Mouse (Mus musculus): Measurements from ENCODE around the gene Il12a. TPM values are rescaled to one million over a fixed set of nuclear protein-coding genes. Genes with fewer than 3 reads are reported as not detected.

Il12a gene
- not detected in 2 replicates for polyA plus RNA-seq (2015; fragmentation: Nextera tagmentation; extraction: Ambion mirVana)

GRCm38 (mm10) chr3:68690344-68690743, at the start of gene Il12a:
TSS of gene Il12a (plus strand) at chr3:68690644.
- Histone ChIP-seq H3K9me3 (no peaks in the 10 kb centered on the region), H3K4me3 (no peak within 1 kb of the TSS), H3K36me3 (no peaks in the 10 kb centered on the region), H3K4me1 (replicated peaks) (peaks cover 18% of the 10 kb centered on the region), H3K27me3 (no peaks in the 10 kb centered on the region), H3K27ac (no peak within 1 kb of the TSS), H3K4me2 (no peak within 1 kb of the TSS), H3K9ac (no peak within 1 kb of the TSS)
- WGBS: 89% methylated on average over 4 of the region's 4 CpGs
- no peak for ATAC-seq (ENCODE audit: low FRiP score)

DNA sequence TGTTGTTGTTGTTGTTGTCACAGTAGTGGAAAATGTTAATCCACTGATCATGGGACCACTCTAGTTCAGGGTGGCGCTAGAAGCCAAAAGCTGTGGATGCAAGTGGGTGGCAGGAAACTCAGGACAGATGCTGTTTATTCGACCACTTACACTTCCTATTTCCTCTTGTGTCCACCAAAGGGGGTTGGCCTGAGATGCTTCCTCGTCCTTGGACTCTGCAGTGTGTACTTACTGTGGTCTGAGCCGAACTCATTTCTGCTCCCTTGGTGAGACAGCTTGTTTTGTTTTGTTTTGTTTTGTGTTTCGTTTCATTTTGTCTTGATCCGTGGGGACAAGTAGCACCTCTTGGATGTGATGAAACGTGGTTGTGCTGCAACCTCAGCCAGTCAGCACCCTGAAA, 47.5 kb upstream of the Il12a start:
- no peak overlapping the region for H3K4me2 ChIP-seq
- H3K27ac ChIP-seq: no peak overlapping the region
- H3K9me3 ChIP-seq: peaks cover 3% of the 10 kb centered on the region; the same call in 1 of the 2 replicates
- H3K36me3 ChIP-seq: no peaks in the 10 kb centered on the region
- no peaks in the 10 kb centered on the region for H3K27me3 ChIP-seq
- no peak overlapping the region for H3K9ac ChIP-seq
- ATAC-seq (ENCODE audit: low FRiP score): no peak
- no peak overlapping the region for H3K4me3 ChIP-seq
- 85% methylated on average over 7 of the region's 7 CpGs for WGBS
- 0 out of 2 replicates have a peak, but pooled peaks cover 3% of the 10 kb centered on the region for H3K4me1 ChIP-seq (replicated peaks)

- Histone ChIP-seq H3K4me2 (no peak overlapping the region), H3K27ac (no peak overlapping the region), H3K4me1 (replicated peaks) (no peaks in the 10 kb centered on the region), H3K9me3 (peaks cover 3% of the 10 kb centered on the region; the same call in 1 of the 2 replicates), H3K27me3 (no peaks in the 10 kb centered on the region), H3K4me3 (no peak overlapping the region), H3K9ac (no peak overlapping the region), H3K36me3 (no peaks in the 10 kb centered on the region)
- WGBS: 91% methylated on average over 6 of the region's 6 CpGs
- ATAC-seq (ENCODE audit: low FRiP score): no peak
These were observed 43.9 kb upstream of the Il12a start for GRCm38 (mm10) chr3:68646387-68647130.

DNA sequence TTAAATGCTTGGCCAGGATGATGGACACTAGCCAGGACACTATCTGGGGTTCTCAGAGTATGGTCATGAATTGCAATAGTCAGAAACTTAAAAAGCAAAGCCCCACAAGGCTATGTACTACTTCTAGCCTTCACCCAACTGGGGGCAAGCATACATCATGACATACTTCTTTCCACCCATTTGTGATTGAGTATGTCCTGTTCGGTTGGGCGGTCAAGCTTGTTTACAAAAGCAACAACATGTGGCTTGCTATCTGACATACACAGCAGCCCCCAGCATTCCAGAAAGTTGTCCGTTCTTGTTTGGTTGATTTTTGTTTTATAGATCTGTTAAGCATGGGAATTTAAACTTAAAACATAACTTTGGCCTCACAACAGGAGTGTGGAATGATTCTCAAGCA, 43.2 kb upstream of the Il12a start:
- WGBS: 98% methylated on average over 3 of the region's 3 CpGs

GRCm38 (mm10) chr3:68650251-68650650, 40.2 kb upstream of the Il12a start:
- Histone ChIP-seq H3K9me3 (no peaks in the 10 kb centered on the region), H3K27ac (no peak overlapping the region), H3K4me3 (no peak overlapping the region), H3K4me2 (no peak overlapping the region), H3K27me3 (no peaks in the 10 kb centered on the region), H3K9ac (no peak overlapping the region), H3K36me3 (no peaks in the 10 kb centered on the region), H3K4me1 (replicated peaks) (no peaks in the 10 kb centered on the region)
- 96% methylated on average over 3 of the region's 3 CpGs for WGBS
- ATAC-seq (ENCODE audit: low FRiP score): no peak

More for the DNA sequence above, 43.2 kb upstream of the Il12a start:
- no peak overlapping the region for H3K4me2 ChIP-seq
- no peak overlapping the region for H3K9ac ChIP-seq
- no peaks in the 10 kb centered on the region for H3K4me1 ChIP-seq (replicated peaks)
- peaks cover 3% of the 10 kb centered on the region; the same call in 1 of the 2 replicates for H3K9me3 ChIP-seq
- no peak for ATAC-seq (ENCODE audit: low FRiP score)
- no peak overlapping the region for H3K4me3 ChIP-seq
- no peak overlapping the region for H3K27ac ChIP-seq
- no peaks in the 10 kb centered on the region for H3K27me3 ChIP-seq
- H3K36me3 ChIP-seq: no peaks in the 10 kb centered on the region

DNA sequence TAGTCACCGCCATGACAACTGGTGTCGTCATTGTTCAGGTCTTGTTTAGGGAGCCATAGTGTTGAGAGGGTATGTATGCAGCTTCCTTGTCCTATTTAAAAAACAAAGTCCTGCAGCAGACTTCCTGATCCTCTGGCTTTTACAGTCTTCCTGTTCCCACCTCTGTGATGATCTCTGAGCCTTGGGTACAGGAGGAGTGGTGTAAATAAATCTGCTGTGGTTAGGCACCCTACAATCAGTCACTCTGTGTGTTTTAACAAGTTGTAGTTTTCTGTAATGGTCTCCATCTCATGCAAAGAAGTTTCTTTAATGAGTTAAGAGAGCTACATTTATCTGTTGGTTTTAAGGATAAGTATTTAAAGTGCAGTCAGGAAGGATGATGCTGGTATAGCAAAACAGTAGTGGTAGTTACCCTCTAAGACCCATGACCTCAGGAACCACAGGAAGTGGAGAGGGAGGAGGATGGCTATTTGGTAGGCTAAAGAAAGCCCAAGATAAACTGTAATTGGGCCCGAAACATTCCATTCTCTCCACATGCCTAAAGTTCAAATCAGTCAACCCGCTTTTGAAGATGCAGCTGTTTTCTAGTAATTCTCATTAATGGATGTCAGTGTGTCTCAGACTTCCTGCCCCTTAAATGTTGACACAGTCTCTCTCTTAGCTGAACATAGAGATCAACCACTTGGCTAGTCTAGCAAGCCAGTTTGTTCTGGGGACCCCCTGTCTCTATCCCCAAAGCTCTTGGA, 33.7 kb upstream of the Il12a start:
- ATAC-seq (ENCODE audit: low FRiP score): no peak
- Histone ChIP-seq H3K27ac (no peak overlapping the region), H3K4me3 (no peak overlapping the region), H3K4me2 (no peak overlapping the region), H3K9ac (no peak overlapping the region), H3K4me1 (replicated peaks) (no peaks in the 10 kb centered on the region), H3K27me3 (no peaks in the 10 kb centered on the region), H3K9me3 (no peaks in the 10 kb centered on the region), H3K36me3 (no peaks in the 10 kb centered on the region)
- WGBS: 92% methylated on average over 4 of the region's 4 CpGs

- Histone ChIP-seq H3K36me3 (no peaks in the 10 kb centered on the region), H3K27me3 (no peaks in the 10 kb centered on the region), H3K9ac (no peak overlapping the region), H3K4me1 (replicated peaks) (no peaks in the 10 kb centered on the region), H3K4me2 (no peak overlapping the region), H3K4me3 (no peak overlapping the region), H3K27ac (no peak overlapping the region), H3K9me3 (no peaks in the 10 kb centered on the region)
- WGBS: 50% methylated on average over 9 of the region's 9 CpGs
- ATAC-seq (ENCODE audit: low FRiP score): no peak
These were observed 32.7 kb upstream of the Il12a start for GRCm38 (mm10) chr3:68657589-68658245.

- no peak overlapping the region for H3K9ac ChIP-seq
- H3K36me3 ChIP-seq: no peaks in the 10 kb centered on the region
- ATAC-seq (ENCODE audit: low FRiP score): no peak
- no peak overlapping the region for H3K27ac ChIP-seq
- H3K4me2 ChIP-seq: no peak overlapping the region
- no peak overlapping the region for H3K4me3 ChIP-seq
- WGBS: 94% methylated on average over 6 of the region's 6 CpGs
- no peaks in the 10 kb centered on the region for H3K27me3 ChIP-seq
- H3K9me3 ChIP-seq: no peaks in the 10 kb centered on the region
- peaks cover 8% of the 10 kb centered on the region; the same call in 1 of the 2 replicates for H3K4me1 ChIP-seq (replicated peaks)
These were observed 30.4 kb upstream of the Il12a start for GRCm38 (mm10) chr3:68659996-68660395.

GRCm38 (mm10) chr3:68660538-68660937, 29.9 kb upstream of the Il12a start:
- Histone ChIP-seq H3K27me3 (no peaks in the 10 kb centered on the region), H3K4me3 (no peak overlapping the region), H3K27ac (no peak overlapping the region), H3K9me3 (no peaks in the 10 kb centered on the region), H3K4me1 (replicated peaks) (peaks cover 8% of the 10 kb centered on the region; the same call in 1 of the 2 replicates), H3K36me3 (no peaks in the 10 kb centered on the region), H3K9ac (no peak overlapping the region), H3K4me2 (no peak overlapping the region)
- 74% methylated on average over 4 of the region's 4 CpGs for WGBS
- ATAC-seq (ENCODE audit: low FRiP score): no peak

DNA sequence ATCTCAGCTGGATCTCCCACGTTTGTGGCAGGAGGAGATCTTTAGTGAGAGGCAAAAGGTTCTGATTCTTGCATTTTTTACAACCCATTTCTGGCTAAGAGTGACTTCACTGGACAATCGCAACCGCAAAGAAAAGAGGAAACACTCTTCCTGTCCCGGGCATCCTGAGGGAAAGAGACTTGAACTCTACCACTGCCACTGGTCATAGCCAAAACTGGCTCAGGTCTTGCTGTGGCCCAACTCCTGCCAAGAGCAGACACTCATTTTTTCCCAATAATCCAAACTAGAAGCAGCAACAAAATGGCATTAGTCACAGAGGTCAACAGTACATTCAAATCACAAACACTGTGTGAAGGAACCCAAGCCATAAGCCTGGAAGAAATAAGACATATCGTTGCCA, 28.1 kb upstream of the Il12a start:
- WGBS: 89% methylated on average over 5 of the region's 5 CpGs
- H3K27me3 ChIP-seq: no peaks in the 10 kb centered on the region
- ATAC-seq (ENCODE audit: low FRiP score): no peak
- no peak overlapping the region for H3K4me3 ChIP-seq
- H3K36me3 ChIP-seq: no peaks in the 10 kb centered on the region
- H3K4me2 ChIP-seq: no peak overlapping the region
- no peaks in the 10 kb centered on the region for H3K9me3 ChIP-seq
- peaks cover 8% of the 10 kb centered on the region; the same call in 1 of the 2 replicates for H3K4me1 ChIP-seq (replicated peaks)
- H3K9ac ChIP-seq: no peak overlapping the region
- H3K27ac ChIP-seq: no peak overlapping the region

GRCm38 (mm10) chr3:68664337-68664736, 26.1 kb upstream of the Il12a start:
- Histone ChIP-seq H3K27me3 (no peaks in the 10 kb centered on the region), H3K4me2 (no peak overlapping the region), H3K36me3 (no peaks in the 10 kb centered on the region), H3K4me3 (no peak overlapping the region), H3K27ac (no peak overlapping the region), H3K9me3 (no peaks in the 10 kb centered on the region), H3K4me1 (replicated peaks) (peaks cover 8% of the 10 kb centered on the region; the same call in 1 of the 2 replicates), H3K9ac (no peak overlapping the region)
- ATAC-seq (ENCODE audit: low FRiP score): no peak; the same call in 1 of the 2 replicates
- 35% methylated on average over 6 of the region's 6 CpGs for WGBS

DNA sequence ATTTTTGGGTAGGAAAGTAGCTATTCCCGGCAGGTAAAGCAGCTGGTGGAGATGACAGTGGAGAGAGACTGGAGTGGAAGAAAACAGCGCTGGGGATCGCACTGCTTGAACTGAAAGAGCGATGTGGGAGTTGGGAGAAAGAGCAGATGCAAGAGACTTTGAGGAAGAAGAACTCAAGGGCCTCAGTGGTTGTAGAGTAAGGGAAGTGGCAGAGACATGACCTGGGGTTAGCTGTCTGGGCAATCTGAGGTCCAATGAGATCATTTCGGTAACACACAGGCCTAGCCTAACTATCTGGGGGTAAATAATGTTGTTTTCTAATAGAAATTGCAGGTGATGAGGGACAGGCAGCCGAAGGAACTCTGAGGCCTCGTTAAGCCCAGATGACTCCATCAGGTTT, 24.1 kb upstream of the Il12a start:
- Histone ChIP-seq H3K4me2 (no peak overlapping the region), H3K36me3 (no peaks in the 10 kb centered on the region), H3K9ac (no peak overlapping the region), H3K4me3 (no peak overlapping the region), H3K4me1 (replicated peaks) (peaks cover 8% of the 10 kb centered on the region; the same call in 1 of the 2 replicates), H3K27ac (no peak overlapping the region), H3K27me3 (no peaks in the 10 kb centered on the region), H3K9me3 (no peaks in the 10 kb centered on the region)
- WGBS: 95% methylated on average over 7 of the region's 7 CpGs
- ATAC-seq (ENCODE audit: low FRiP score): no peak
